Mouse (Mus musculus): ENCODE data around the gene Ttc41.

GRCm38 (mm10) chr10:86786083-86786482, 80.5 kb downstream of the Ttc41 start:
- TF ChIP-seq POLR2A (IDR thresholded peaks at IDR 0.05; ENCODE audit: low read depth, low read length) (no peak), CTCF (IDR thresholded peaks at IDR 0.05; ENCODE audit: extremely low read depth, insufficient read length, insufficient replicate concordance, low read depth, low read length) (no peak)

Data from small intestine, adult 2 months (tissue).